Mouse (Mus musculus) MEL (cell line): ENCODE data around the gene Kiss1r. TPM values are rescaled to one million over a fixed set of nuclear protein-coding genes. Genes with fewer than 3 reads are reported as not detected.

Source experiments
- DNase-seq: peaks from one replicate; pipeline ENCODE4 v3.0.0; 2011; ENCODE audit warnings: low read depth, low spot score
- H3K27ac ChIP-seq: 2 replicates; pipeline ENCODE4 v1.5.1; 2012; ENCODE audit warnings: low read depth, mild to moderate bottlenecking, control low read depth, low read length, moderate library complexity; ENCODE audit not compliant: control insufficient read depth
- H3K27me3 ChIP-seq, 2 experiments: fragments of 150-350 bp in 1 of 2; sonication (generic) in 1 of 2; 2 replicates each; pipeline ENCODE4 v1.6.1; 2012; ENCODE audit warnings: low read length in 2 of 2, mild to moderate bottlenecking in 2 of 2, improper control_type of control experiment in 1 of 2, moderate library complexity in 1 of 2; ENCODE audit not compliant: insufficient read depth in 2 of 2, control insufficient read depth in 1 of 2
- H3K36me3 ChIP-seq, 2 experiments: 2 replicates each; pipeline ENCODE4 v1.6.1; 2012 to 2014; ENCODE audit warnings: low read length in 2 of 2, improper control_type of control experiment in 1 of 2, inconsistent platforms in 1 of 2, mild to moderate bottlenecking in 1 of 2; ENCODE audit not compliant: insufficient read depth in 2 of 2, control insufficient read depth in 1 of 2
- H3K4me1 ChIP-seq, 2 experiments: fragments of 150-350 bp in 1 of 2; sonication (generic) in 1 of 2; 2 replicates each; pipeline ENCODE4 v1.6.1; 2012; ENCODE audit warnings: low read length in 2 of 2, improper control_type of control experiment in 1 of 2, mild to moderate bottlenecking in 1 of 2; ENCODE audit not compliant: insufficient read depth in 2 of 2, control insufficient read depth in 1 of 2
- H3K4me3 ChIP-seq, 2 experiments: fragments of 150-350 bp in 1 of 2; sonication (generic) in 1 of 2; 2 replicates each; pipeline ENCODE4 v1.5.1; 2012; ENCODE audit warnings: low read depth in 2 of 2, low read length in 2 of 2, mild to moderate bottlenecking in 2 of 2, moderate library complexity in 2 of 2, control low read depth in 1 of 2, improper control_type of control experiment in 1 of 2; ENCODE audit not compliant: control insufficient read depth in 1 of 2, insufficient read depth in 1 of 2
- H3K79me2 ChIP-seq: 2 replicates; pipeline ENCODE4 v1.6.1; 2012; ENCODE audit warnings: mild to moderate bottlenecking, low read length, moderate library complexity; ENCODE audit not compliant: control insufficient read depth, poor library complexity, insufficient read depth
- H3K9ac ChIP-seq: 2 replicates; pipeline ENCODE4 v1.6.1; 2012; ENCODE audit warnings: low read depth, mild to moderate bottlenecking, control low read depth, low read length, moderate library complexity; ENCODE audit not compliant: control insufficient read depth, poor library complexity, severe bottlenecking
- H3K9me3 ChIP-seq: fragments of 150-350 bp; sonication (generic); replicated peaks from 2 replicates; pipeline ENCODE4 v1.6.1; 2012; ENCODE audit warnings: mild to moderate bottlenecking, low read length, improper control_type of control experiment, moderate library complexity; ENCODE audit not compliant: insufficient read depth
- CHD2 ChIP-seq: IDR thresholded peaks from 2 replicates; pipeline ENCODE4 v1.6.1; 2011; ENCODE audit warnings: low read length, improper control_type of control experiment
- CTCF ChIP-seq, 3 experiments: IDR thresholded peaks in 2 of 3; conservative IDR thresholded peaks in 1 of 3; 2 replicates each; pipeline ENCODE4 v1.5.1; 2011 to 2012; ENCODE audit warnings: low read length in 3 of 3, low read depth in 2 of 3, mild to moderate bottlenecking in 2 of 3, improper control_type of control experiment in 1 of 3, inconsistent platforms in 1 of 3, mixed read lengths in 1 of 3, moderate library complexity in 1 of 3; ENCODE audit not compliant: control insufficient read depth in 1 of 3, insufficient read depth in 1 of 3, poor library complexity in 1 of 3, severe bottlenecking in 1 of 3
- ETS1 ChIP-seq: IDR thresholded peaks from 2 replicates; pipeline ENCODE4 v1.6.1; 2012; ENCODE audit warnings: low read depth, mild to moderate bottlenecking, inconsistent platforms, low read length, improper control_type of control experiment, moderate library complexity
- GATA1 ChIP-seq: IDR thresholded peaks from 2 replicates; pipeline ENCODE4 v1.6.1; 2011; ENCODE audit warnings: low read depth, low read length, improper control_type of control experiment
- JUND ChIP-seq: IDR thresholded peaks from 2 replicates; pipeline ENCODE4 v1.6.1; 2011; ENCODE audit warnings: low read depth, mild to moderate bottlenecking, improper control_type of control experiment, low read length
- KAT2A ChIP-seq: conservative IDR thresholded peaks from 2 replicates; pipeline ENCODE4 v1.6.1; 2012; ENCODE audit warnings: low read depth, low read length, improper control_type of control experiment, inconsistent platforms
- MAFK ChIP-seq: IDR thresholded peaks from 2 replicates; pipeline ENCODE4 v1.6.1; 2011; ENCODE audit warnings: low read depth, mild to moderate bottlenecking, low read length, improper control_type of control experiment, borderline replicate concordance
- MAX ChIP-seq: IDR thresholded peaks from 2 replicates; pipeline ENCODE4 v1.6.1; 2011; ENCODE audit warnings: low read length, improper control_type of control experiment
- MXI1 ChIP-seq: IDR thresholded peaks from 2 replicates; pipeline ENCODE4 v1.6.1; 2011; ENCODE audit warnings: mild to moderate bottlenecking, low read depth, low read length, improper control_type of control experiment
- NELFE ChIP-seq: IDR thresholded peaks from 2 replicates; pipeline ENCODE4 v1.6.1; 2011; ENCODE audit warnings: low read depth, low read length, improper control_type of control experiment
- POLR2A ChIP-seq, 2 experiments: IDR thresholded peaks; 2 replicates each; pipeline ENCODE4 v1.6.1; 2011 to 2012; ENCODE audit warnings: low read length in 2 of 2, mild to moderate bottlenecking in 2 of 2, control low read depth in 1 of 2, improper control_type of control experiment in 1 of 2, low read depth in 1 of 2, moderate library complexity in 1 of 2; ENCODE audit not compliant: control insufficient read depth in 1 of 2, insufficient read depth in 1 of 2, poor library complexity in 1 of 2
- SIN3A ChIP-seq: IDR thresholded peaks from 2 replicates; pipeline ENCODE4 v1.6.1; 2012; ENCODE audit warnings: low read length, improper control_type of control experiment, inconsistent platforms
- SMC3 ChIP-seq: IDR thresholded peaks from 2 replicates; pipeline ENCODE4 v1.6.1; 2011; ENCODE audit warnings: low read depth, low read length, improper control_type of control experiment
- TAL1 ChIP-seq: IDR thresholded peaks from 2 replicates; pipeline ENCODE4 v1.6.1; 2012; ENCODE audit warnings: mild to moderate bottlenecking, inconsistent platforms, low read length, moderate library complexity, mixed read lengths
- TCF12 ChIP-seq: IDR thresholded peaks from 2 replicates; pipeline ENCODE4 v1.6.1; 2014; ENCODE audit warnings: low read depth, mild to moderate bottlenecking, inconsistent platforms, low read length, improper control_type of control experiment, moderate library complexity
- ZNF384 ChIP-seq: IDR thresholded peaks from 2 replicates; pipeline ENCODE4 v1.6.1; 2012; ENCODE audit warnings: low read depth, mild to moderate bottlenecking, inconsistent platforms, low read length, improper control_type of control experiment
- polyA plus RNA-seq, 2 experiments: library from polyadenylated mRNA; stranded (reverse) in 1 of 2; unstranded in 1 of 2; fragments of >175 nt in 1 of 2; fragments of >200 nt in 1 of 2; gene quantifications; 2 replicates each; pipeline versions ENCODE4 v1.2.1 to v1.2.4; 2012; ENCODE audit warnings: low replicate concordance in 2 of 2, low read depth in 1 of 2; ENCODE audit not compliant: insufficient read length in 2 of 2, insufficient read depth in 1 of 2, missing spikeins in 1 of 2
- total RNA-seq: library from RNA; depleted of rRNA; stranded (reverse); fragments of 300-350 nt; gene quantifications from 2 replicates; pipeline ENCODE4 v1.2.3, GENCODE M21; 2012

The Kiss1r gene
- total and polyA plus RNA-seq, 3 experiments: 9.1 to 23.5 TPM; not detected in 1

GRCm38 (mm10) chr10:79879527-79879926, 37.2 kb upstream of the Kiss1r start:
- no peak overlapping the region for H3K4me3 ChIP-seq
- peaks cover 12 to 46% of the 10 kb centered on the region in 2 experiments; a peak in 3 of 4 replicates for H3K4me1 ChIP-seq
- no peak overlapping the region for H3K9ac ChIP-seq
- no peaks in the 10 kb centered on the region for H3K27me3 ChIP-seq
- no peak for DNase-seq
- no peak for TF ChIP-seq SMC3
- TF ChIP-seq KAT2A: no peak
- TF ChIP-seq, all 39 proteins: peak for 0
- Histone ChIP-seq H3K79me2 (no peaks in the 10 kb centered on the region), H3K27ac (no peak overlapping the region), H3K9me3 (no peaks in the 10 kb centered on the region), H3K36me3 (peaks cover 0 to 19% of the 10 kb centered on the region in 2 experiments; a peak in 2 of 4 replicates)

DNA sequence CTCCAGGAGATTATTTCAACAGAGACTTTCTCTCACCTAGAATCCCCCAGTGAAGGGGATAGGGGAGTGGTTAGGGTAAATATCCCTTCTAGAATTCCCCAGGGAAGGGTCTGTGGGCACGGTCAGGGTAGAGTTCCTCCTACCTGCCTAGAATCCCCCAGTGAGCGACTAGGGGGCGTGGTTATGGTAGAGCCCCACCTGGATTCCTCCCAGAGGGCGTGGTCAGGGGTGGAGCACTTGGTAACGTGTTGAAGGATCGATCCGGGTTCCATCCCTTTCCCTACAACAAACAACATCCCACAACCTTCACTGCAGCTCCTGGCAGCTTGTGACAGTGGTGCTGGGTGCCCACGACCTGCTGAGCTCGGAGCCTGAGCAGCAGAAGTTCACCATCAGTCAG, 36.0 kb upstream of the Kiss1r start:
- DNase-seq: peak; percentile 74
- peak overlapping the region; percentile 63 to 85 for H3K4me3 ChIP-seq

GRCm38 (mm10) chr10:79881981-79882380, 34.8 kb upstream of the Kiss1r start:
- no peaks in the 10 kb centered on the region for H3K79me2 ChIP-seq
- peak overlapping the region; percentile 51 for H3K9ac ChIP-seq
- no peaks in the 10 kb centered on the region for H3K9me3 ChIP-seq
- H3K27me3 ChIP-seq: no peaks in the 10 kb centered on the region
- H3K4me3 ChIP-seq: peak overlapping the region; percentile 63 to 85
- TF ChIP-seq MAX (0 out of 2 replicates have a peak, but pooled peaks have one; percentile 20), POLR2A (IDR thresholded peaks at IDR 0.05; ENCODE audit: control insufficient read depth in 1 of 2, insufficient read depth in 1 of 2, low read depth in 1 of 2, low read length in 2 of 2, poor library complexity in 1 of 2) (peak in 1 of 2 experiments; percentile 45; a peak in 1 of 4 replicates), MXI1 (peak; percentile 66), MAFK (no peak)
- H3K36me3 ChIP-seq: peaks cover 0 to 11% of the 10 kb centered on the region in 2 experiments; a peak in 2 of 4 replicates
- 0 out of 2 replicates have a peak overlapping the region, but pooled peaks have one; percentile 7 for H3K27ac ChIP-seq
- DNase-seq: peak; percentile 76
- peaks cover 8 to 39% of the 10 kb centered on the region in 2 experiments; a peak in 3 of 4 replicates for H3K4me1 ChIP-seq

More for the DNA sequence above, 36.0 kb upstream of the Kiss1r start:
- peak overlapping the region; percentile 51 for H3K9ac ChIP-seq
- H3K36me3 ChIP-seq: peaks cover 0 to 19% of the 10 kb centered on the region in 2 experiments; a peak in 2 of 4 replicates
- H3K4me1 ChIP-seq: peaks cover 12 to 47% of the 10 kb centered on the region in 2 experiments; a peak in 3 of 4 replicates
- no peaks in the 10 kb centered on the region for H3K9me3 ChIP-seq
- H3K79me2 ChIP-seq: no peaks in the 10 kb centered on the region
- H3K27ac ChIP-seq: no peak overlapping the region
- TF ChIP-seq CTCF (IDR thresholded peaks at IDR 0.05 in 2 of 3, conservative IDR thresholded peaks at IDR 0.05 in 1 of 3; ENCODE audit: control insufficient read depth in 1 of 3, insufficient read depth in 1 of 3, low read depth in 2 of 3, low read length in 3 of 3, poor library complexity in 1 of 3, severe bottlenecking in 1 of 3) (no peak), SIN3A (peak; percentile 65; the same call in 1 of the 2 replicates), JUND (no peak), MXI1 (peak; percentile 37; the same call in 1 of the 2 replicates), NELFE (no peak), ZNF384 (no peak), ETS1 (no peak), TAL1 (no peak), CHD2 (no peak), MAX (0 out of 2 replicates have a peak, but pooled peaks have one; percentile 30), GATA1 (no peak), TCF12 (no peak)
- H3K27me3 ChIP-seq: no peaks in the 10 kb centered on the region
